Mouse (Mus musculus) duodenum, adult 2 months (tissue): Measurements from ENCODE around the gene Cep290. TPM values are rescaled to one million over a fixed set of nuclear protein-coding genes. Genes with fewer than 3 reads are reported as not detected.

Source experiments
- polyA plus RNA-seq: library from polyadenylated mRNA; depleted of rRNA; stranded (reverse); fragments of >200 nt; gene quantifications from 2 replicates; pipeline ENCODE4 v1.2.3, GENCODE M21; 2012; ENCODE audit warnings: low replicate concordance; rRNA removed

The Cep290 gene
- polyA plus RNA-seq: not detected in 2 replicates

GRCm38 (mm10) chr10:100487097-100487978 is at the start of gene Cep290, which contains the start of gene Tmtc3:
Gene Cep290 (plus strand): TSS chr10:100487558.
Gene Tmtc3 (minus strand): TSS chr10:100487350.

DNA sequence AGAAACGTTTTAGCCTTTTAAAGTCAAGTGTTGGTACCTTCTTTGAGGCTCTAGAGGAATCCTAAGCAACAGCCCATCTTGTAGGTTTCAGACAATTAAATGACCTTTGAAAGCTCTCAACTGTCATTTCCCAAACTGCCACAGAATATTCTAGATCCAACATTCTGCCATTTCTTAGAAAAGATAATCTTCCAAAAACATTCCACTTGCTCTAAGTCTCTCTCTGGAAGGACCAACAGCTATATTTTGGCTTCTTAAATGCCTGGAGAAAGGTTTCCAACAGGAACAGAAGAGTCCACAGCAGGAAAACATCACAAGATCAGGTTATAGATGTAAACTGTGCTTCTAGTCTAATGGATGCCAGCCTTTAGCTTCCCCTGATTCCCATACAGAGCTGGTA is 103.0 kb downstream of the Cep290 start, which contains the start of the genes 4930430F08Rik and 1700017N19Rik:
TSS of gene 4930430F08Rik (minus strand) at position 101 of the 400 bp plus-strand sequence.
TSS of gene 1700017N19Rik (plus strand) at position 162 of the 400 bp plus-strand sequence.

Other genes starting within 250 kb of the Cep290 start
- not detected in 2 replicates for gene Gm4301, start 151.9 kb upstream of the Cep290 start, polyA plus RNA-seq
- gene Gm4302, start 146.7 kb upstream of the Cep290 start, polyA plus RNA-seq: not detected in 2 replicates
- not detected in 2 replicates for gene Gm4303, start 141.6 kb upstream of the Cep290 start, polyA plus RNA-seq
- not detected in 2 replicates for gene Gm4305, start 136.5 kb upstream of the Cep290 start, polyA plus RNA-seq
- gene Gm4307, start 126.2 kb upstream of the Cep290 start, polyA plus RNA-seq: not detected in 2 replicates
- not detected in 2 replicates for gene Gm4312, start 105.0 kb upstream of the Cep290 start, polyA plus RNA-seq
- 0.45 and 1.7 TPM in 2 replicates for gene Tmtc3, start 208 bp upstream of the Cep290 start, polyA plus RNA-seq
- 0.52 and 3.8 TPM in 2 replicates for gene 4930430F08Rik, start 102.9 kb downstream of the Cep290 start, polyA plus RNA-seq
- gene 1700017N19Rik, start 102.9 kb downstream of the Cep290 start, polyA plus RNA-seq: not detected in 2 replicates